Mouse (Mus musculus): ENCODE measurements around the gene Stk32c. TPM values are rescaled to one million over a fixed set of nuclear protein-coding genes. Genes with fewer than 3 reads are reported as not detected.

Stk32c gene
- polyA plus RNA-seq, 1 experiment from 2014 or later: 1.5 TPM

Other genes starting within 250 kb of the Stk32c start
- 123 and 141 TPM in 2 replicates for gene Dpysl4, start 127.3 kb downstream of the Stk32c start, polyA plus RNA-seq (2014; fragmentation: Nextera tagmentation; extraction: Ambion mirVana)
- 4.8 and 4.9 TPM in 2 replicates for gene Lrrc27, start 319 bp downstream of the Stk32c start, polyA plus RNA-seq (2014; fragmentation: Nextera tagmentation; extraction: Ambion mirVana)
- 4.2 and 5.3 TPM in 2 replicates for gene Pwwp2b, start 35.2 kb upstream of the Stk32c start, polyA plus RNA-seq (2014; fragmentation: Nextera tagmentation; extraction: Ambion mirVana)
- gene Inpp5a, start 175.8 kb upstream of the Stk32c start, polyA plus RNA-seq (2014; fragmentation: Nextera tagmentation; extraction: Ambion mirVana): 12.4 and 13.0 TPM in 2 replicates